Mouse (Mus musculus): ENCODE results near the gene Wscd1.

The Wscd1 gene

DNA sequence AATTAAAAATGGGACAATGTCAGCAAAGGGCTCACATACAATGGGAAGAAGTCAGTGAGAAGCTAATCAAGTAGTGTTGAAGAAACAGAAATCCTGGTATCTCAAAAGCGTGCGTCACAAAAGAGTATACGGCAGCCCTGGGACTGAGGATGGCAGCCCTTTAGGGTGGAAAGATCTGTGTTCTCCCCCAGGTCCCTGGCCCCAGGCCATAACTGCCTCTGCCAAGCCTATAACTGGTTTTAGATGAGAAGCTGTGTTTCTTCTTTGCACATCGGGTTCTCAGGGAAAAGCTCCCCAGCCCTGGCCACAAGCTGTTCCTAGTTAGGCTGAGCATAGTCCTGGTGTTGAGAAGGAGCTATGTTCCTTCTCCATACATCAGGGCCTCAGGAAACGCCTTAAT lies 72.3 kb downstream of the Wscd1 start:
- no peak for DNase-seq (ENCODE audit: low read depth, low spot score)

DNA sequence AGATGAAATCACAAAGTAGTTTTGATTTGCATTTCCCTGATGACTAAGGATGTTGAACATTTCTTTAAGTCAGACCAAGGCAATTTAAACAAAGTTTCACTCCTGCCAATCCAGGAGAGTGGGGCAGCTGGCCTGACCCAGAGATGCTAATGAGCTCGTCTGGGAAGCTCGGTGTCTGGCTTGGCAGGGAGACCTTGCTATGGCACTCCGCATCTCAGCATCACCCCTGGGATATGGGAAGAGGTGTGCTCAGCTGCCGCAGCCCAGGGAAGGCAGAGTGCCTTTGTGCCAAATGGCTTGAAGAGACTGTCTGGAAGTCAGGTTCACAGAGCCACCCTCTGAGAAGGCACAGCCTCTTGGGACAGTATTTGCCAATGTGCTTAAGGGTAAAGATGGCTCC lies 75.3 kb downstream of the Wscd1 start:
- no peak for DNase-seq (ENCODE audit: low read depth, low spot score)

Measured in c-Kit-negative CD71-positive TER-119-positive erythroid progenitor cells, embryonic 14.5 days (primary cell).